Mouse (Mus musculus) spleen, postnatal 10 days (tissue): ENCODE measurements around the gene Chst12.
A peak's percentile ranks its signal among the peaks of the same experiment; 100 is the strongest.

Experiments used
- DNase-seq, 2 experiments: peaks; one replicate each; pipeline ENCODE4 v3.0.0; 2021 to 2022; ENCODE audit warnings: low spot score in 2 of 2

The Chst12 gene

DNA sequence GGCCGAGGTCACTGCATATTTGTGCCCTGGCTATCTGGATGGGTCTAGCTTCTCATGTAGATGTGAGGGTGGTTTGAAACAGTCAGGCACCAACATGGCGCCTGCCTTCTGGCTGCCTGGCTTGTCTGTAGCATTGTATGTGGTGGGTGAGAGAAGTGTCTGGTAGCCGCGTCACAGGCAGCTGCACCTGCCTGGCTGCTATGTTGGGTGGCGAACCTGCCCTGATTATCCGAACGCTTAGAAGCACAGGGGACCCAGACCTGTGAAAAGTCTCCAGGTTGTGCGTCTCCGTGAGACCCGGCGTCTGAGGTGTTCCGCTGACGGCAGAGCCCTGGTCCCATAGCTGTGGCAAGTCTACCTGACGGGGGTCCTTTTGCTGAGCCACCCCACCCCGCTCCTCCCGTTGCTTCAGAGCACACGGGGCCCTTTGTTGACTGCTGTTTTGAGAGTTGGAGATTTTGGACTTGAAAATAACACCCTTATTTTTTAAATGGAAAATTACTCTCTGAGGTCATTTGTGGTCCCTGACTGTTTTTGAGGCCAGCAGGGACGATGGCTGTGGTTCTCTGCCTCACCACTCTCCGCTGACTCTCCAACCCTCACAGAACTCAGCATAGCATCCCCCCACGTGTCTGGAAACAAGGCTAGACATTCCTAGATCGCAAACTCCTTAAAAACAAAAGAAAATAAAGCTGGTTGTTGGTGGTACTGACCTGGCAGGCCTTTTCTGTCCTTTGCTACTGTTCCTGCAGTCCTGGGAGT lies 12.0 kb downstream of the Chst12 start:
- no peak for DNase-seq

DNA sequence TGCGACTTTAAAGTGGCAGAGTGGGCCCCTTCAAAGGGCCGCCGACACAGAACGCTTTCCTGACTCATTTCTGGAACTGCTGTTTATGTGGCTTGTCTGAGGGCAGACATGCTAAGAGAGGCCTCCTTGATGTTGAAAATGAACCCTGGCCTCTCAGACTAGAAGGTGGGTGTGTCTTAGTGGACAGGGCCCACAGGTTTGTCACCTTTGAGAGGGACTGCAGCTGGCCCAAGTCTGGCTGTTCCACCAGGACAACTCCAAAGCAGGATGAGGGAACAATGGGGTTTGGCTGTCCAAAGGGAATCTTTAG lies 12.5 kb downstream of the Chst12 start:
- no peak for DNase-seq

DNA sequence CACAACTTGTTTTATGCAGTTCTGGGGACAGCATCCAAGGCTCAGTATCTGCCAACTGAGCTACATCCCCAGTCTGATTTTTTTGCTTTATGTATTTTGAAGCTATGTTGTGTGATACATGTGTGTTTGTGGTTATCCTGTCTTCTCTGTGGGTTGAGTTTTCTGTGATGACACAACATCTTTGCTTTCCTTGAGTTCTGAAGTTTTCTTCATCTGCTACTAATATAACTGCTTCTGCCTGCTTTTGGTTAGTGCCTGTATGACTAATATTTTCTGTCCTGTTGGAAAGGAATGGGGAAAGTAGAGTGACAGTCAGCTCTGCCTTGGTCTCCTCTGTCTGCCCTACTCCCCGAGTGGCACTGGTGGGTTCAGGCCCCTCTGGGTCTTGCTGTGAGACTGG lies 15.8 kb downstream of the Chst12 start:
- no peak for DNase-seq

DNA sequence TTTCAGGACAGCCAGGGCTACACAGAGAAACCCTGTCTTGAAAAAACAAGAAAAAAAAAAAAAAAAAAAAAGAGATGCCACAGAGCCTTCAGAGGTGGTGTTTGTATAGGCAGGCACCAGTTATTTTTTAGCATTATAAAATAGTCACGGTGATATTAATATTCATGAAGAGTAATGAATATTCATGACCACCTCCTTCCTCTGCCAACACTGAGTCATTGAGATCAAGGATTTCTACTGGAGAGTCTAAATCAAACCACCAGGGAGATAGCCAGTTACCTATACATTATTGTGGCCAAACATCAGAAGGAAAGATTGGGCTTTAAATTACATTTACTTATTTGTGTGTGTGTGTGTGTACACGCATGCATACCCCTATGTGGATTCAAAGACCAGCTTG lies 21.4 kb downstream of the Chst12 start:
- no peak for DNase-seq

DNA sequence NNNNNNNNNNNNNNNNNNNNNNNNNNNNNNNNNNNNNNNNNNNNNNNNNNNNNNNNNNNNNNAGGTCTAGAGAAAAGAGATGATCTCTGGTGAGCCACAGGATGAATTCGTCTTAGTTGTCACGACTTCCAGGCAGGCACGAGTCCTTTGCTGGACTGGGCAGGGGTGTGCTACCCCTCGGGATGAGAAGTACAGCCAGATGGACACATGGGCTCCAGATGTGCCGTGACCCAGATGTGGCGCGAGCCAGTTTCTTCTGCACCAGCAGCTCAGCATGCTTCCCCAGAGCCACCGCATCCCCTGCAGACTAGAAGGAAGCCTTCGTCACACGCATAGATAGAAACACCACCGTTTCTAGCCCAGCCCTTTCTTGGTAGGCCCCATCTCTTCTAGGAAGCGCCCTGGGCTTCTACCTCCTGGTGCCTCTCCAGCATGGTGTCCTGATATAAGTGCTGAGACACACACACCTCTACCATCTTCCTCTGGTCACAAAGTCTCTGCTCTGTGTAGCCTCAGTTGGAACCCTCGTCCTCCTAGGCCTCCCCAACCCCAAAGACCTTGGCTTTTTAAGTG lies 32.8 kb downstream of the Chst12 start:
- DNase-seq, result no peak

DNA sequence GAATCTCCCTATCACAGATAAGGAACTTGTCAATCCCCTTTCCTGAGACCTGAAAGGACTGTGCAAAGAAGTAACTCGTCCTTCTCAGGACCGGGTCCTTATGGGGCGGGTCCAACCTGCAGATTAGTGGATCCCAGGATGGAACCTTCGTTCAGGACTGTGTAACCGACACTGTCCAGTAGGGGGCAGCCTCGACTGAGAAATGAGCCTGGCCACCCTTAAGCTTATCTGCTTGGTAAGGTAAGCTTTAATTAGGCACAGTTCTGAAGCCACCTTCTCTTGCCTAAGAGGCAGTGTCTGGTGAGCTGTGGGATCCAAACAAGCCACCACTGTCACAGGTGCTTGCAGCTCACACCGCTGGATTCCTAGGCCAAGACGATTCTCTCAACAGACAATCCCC lies 34.8 kb downstream of the Chst12 start:
- DNase-seq, result peak; percentile 78 to 88

DNA sequence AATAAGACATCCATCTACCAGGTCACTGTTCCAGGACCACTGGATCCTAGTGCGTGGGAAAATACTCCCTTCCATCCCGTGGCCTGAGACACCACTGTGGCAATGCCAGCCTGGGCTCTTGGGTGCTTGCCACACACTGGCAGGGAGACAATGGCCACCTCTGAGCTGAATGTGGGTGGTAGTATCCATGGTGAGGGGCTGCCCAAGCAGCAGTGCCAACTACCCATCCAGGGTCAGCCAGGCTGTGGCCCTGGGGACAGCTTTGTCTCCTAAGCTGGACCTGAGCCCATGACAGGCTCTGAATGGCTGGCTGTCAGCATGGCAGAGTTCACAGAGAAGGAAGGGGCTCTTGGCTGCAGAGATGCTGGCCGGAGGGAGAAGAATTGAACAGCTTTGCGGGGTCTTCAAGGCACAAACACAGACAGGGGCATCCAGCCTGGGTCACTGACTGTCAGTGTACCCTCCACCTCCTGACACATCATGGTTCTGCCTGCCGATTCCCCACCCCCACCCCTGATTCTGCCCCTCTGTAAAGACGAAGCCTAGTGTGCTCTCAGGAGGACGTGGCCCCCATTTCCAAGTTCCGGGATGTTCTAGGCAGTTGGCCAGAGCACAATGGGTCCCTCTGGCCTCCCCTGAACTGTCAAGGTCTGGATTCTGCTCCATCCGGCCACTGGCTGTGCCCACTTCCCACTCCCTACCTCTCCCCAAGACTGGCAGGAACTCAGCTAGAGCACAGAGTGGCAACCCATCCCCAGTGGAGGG lies 37.6 kb downstream of the Chst12 start:
- no peak for DNase-seq

DNA sequence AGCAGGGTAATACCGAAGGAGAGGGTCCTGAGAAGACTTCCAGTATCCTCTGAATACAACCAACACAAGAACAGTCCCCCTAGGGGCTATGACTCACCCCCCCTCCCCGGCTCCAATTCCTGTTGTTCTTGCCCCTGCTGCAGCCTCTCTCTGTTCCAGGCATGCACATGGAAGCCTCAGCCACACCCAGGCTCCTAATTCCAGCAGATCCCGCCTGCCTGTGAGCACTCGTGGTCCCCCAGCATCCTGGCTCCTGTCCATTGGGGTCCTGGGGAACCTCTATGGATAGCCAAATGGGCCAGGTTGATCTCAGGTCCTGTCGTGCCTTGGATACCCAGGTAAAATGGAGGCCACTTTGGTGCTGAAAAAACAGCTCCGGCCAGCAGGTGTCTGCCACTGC lies 40.3 kb downstream of the Chst12 start:
- no peak for DNase-seq

DNA sequence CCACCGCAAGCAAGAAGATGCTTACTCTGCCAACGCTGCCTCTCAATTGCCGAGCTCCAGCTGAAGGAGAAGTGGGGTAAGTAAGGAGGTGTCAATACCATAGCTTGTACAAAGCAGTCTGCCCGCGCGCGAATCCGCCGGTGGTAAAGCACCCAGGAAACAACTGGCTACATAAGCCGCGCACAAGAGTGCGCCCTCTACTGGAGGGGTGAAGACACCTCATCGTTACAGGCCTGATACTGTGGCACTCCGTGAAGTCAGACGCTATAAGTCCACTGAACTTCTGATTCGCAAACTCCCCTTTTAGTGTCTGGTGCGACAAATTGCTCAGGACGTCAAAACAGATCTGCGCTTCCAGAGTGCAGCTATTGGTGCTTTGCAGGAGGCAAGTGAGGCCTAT lies 41.0 kb downstream of the Chst12 start:
- DNase-seq, result no peak

DNA sequence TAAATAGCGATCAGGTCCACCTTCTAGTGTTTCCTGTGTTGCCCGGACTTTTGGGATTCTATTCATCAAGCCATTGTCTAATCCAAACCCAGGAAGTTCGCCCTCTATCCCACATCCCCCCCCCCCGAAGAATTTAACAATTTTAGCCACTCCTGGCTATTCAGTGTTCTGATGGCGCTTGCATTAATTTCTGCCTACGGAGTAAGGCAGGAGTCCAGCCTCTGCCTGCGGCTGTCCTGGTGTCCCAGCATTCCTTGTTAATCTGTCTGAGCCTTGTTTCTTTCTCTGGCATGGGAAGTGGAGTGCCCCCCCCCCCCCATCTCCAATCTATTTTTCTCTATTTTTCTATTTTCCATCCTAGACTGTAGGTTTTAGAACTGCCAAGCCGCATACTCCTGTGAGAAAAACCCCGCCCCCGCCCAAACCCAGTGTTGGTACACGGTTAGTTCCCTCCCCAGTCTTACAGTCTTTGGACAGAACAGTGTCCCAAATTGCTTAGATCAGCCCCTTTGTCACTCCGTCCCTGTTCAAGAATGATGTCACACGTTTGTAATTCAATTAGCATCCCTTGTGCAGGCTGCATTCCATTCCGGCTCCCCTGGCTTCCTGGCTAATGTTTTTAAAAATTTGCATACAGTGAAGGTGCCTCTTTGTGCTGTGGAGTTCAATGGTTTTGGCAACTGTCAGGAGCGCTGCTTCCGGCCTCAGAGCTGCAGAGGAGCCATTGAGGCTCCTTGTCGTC lies 44.1 kb downstream of the Chst12 start:
- no peak for DNase-seq

DNA sequence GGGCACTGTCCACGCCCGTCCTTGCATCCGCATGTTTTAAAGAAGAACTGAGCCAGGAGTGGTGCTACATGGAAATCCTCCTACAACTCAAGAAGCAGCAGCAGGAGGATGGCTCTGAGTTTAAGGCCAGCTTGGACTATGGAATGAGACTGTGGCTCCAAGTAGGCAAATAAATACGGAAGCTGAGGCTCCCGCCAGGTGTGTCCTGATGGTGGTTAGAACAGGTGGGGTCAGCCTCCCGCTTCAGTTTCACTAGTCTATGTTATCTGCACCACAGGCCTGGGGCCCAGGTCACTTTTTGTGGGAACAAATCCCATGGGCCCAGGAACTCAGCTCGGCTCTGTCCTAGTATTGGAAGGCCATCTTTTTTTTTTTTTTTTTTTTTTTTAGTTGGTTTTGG lies 48.4 kb downstream of the Chst12 start:
- DNase-seq, result no peak

DNA sequence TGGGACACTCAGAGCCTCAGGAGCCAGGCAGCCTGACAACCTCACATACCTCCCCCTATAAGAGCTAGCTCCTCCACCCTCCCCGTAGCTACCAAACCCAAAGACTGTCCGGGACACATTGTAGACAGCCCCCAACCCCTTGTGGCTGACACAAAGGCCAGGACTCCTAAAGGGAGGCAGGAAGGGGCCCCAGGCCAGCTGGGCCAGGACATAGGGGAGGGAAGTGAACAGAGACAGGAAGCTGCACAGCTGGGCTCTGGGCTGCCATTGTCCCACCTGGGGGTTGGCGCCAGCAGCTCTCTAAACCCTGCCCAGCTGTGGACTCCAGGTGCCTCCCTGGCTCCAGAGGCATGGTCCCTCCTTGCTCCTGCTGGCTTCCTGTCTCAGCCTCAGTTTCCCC lies 51.5 kb downstream of the Chst12 start:
- DNase-seq, result no peak

DNA sequence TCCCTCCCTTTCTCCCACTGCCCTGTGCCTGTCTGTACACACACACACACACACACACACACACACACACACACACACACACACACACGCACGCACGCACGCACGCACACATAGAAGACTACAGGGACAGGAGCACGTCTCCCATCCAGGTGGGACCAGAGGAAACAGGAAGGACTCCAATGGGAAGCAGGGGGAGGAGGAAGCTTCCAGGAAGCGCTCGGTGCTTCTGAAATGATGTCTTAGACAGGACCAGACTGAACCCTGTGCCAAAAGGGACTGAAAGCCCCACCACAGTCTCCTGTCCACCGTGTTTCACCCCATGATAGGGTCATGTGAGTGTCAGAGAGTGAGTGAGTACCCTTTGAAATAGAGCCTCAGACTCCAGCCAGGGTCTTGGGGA lies 57.3 kb downstream of the Chst12 start:
- no peak for DNase-seq

DNA sequence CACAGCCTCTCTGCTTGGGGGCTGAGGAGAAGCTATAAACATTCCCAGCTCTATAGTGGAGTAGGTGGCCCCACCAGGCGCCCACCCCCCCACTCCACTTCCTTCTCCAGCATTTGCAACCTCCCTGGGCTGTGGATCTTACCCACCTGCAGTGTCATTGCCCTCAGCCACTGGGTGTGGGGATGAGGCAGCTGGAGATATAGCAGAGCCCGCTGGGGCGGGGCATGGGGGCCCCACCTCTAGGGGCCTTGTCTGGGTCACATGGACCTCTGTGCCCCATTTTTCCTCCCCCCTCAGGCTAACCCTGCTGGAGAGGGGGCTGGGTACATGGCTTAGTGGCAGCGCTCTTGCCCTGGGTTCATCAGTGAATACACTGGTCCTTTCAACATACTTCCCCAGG lies 59.5 kb downstream of the Chst12 start, which contains the start of gene Grifin:
Gene Grifin (minus strand): TSS at position 176 of the 400 bp plus-strand sequence.
- DNase-seq, result no peak

DNA sequence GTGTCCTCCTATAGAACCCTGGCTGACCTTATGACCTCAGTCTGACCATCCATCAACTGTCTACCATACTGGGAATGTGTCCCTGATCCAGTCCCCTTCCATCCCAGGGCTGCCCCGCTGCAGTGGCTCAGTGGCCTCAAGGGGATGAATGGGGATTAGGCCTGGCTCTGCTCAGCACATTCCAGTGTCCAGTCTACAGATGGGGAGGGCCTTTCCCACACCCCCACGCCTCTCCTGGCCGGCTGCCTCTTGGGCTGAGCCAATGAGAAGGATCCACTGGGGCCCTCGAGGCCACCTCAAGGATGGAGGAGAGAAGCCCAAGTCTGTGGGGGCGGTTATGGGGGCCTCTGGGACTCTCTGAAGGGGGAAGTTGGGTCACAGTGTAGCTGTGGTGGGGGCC lies 60.1 kb downstream of the Chst12 start:
- DNase-seq, result no peak

DNA sequence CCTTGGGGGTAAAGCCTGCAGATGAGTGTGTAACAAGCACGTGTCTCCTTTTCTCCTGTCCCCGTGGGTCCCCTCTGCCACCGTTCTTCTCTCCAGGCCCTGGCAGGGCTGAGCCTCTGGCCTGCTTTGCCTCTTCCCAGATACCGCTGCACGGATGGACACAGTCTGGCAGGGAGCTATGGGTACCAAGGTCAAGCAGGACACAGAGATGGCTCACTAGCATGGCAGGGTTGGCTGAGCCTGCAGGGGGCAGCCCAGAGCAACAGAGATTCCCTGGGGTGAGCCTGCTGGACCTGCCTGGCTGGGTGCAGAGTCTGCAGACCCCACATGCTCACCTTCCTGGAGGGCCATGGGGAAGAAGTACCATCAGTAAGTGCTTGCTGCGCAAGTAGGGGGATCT lies 60.5 kb downstream of the Chst12 start:
- peak; percentile 57 to 75 for DNase-seq

DNA sequence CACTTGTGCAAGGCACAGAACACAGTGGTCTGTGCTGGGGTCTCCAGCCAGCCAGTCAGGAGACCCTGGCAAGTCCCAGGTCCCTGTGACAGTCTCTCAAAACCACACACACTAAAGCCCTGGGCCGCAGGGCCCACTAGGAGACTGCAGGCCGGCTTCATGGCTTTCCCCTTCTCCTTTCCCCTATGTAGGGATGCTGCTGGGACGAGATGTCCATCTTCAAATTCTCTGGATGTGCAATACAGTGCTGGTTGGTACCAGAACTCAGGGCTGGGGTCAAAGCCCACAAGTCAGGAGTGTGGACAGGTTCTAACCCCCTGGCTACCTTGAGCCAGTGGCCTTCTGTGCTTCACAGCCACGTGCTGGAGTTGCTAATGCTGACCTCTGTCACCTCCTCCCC lies 60.9 kb downstream of the Chst12 start:
- no peak for DNase-seq

DNA sequence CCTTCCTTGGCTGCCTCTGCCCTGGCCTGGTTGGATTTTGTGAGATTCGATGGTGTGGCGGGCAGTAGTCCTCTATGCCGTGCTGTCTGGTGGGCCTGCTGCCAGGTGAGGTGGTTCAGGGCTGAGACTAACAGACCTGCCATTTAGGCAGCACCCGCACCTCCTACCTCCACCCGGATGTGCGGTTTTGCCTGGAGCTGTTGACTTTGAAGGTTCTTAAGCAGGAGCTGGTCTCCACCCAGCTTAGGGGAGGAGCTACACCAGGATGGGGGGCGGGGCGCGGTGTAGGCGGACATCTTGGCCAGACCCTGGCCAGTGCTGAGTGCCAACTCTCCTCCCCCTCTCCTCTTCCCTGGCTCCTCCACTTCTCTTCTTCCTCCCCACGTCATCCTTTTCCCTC lies 62.0 kb downstream of the Chst12 start:
- peak; percentile 65 to 91 for DNase-seq

DNA sequence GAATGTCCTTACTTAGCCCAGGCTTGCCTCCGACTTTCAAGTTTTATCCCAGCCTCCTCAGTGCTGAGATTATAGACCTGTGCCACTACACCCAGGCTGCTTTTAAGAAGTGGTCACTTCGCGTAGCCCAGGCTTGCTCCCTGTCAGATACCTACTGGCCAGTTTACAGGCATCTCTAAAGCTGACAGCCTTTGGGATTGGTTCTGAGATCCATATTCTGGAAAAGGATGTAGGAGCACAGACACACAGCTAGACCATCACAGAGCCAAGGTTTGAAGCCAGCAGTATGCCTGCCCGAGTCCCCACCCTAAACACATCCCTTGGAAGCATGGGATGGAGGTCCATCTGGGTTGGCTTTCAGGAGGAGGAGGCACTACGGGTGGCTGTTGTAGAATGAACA lies 62.4 kb downstream of the Chst12 start:
- no peak for DNase-seq

DNA sequence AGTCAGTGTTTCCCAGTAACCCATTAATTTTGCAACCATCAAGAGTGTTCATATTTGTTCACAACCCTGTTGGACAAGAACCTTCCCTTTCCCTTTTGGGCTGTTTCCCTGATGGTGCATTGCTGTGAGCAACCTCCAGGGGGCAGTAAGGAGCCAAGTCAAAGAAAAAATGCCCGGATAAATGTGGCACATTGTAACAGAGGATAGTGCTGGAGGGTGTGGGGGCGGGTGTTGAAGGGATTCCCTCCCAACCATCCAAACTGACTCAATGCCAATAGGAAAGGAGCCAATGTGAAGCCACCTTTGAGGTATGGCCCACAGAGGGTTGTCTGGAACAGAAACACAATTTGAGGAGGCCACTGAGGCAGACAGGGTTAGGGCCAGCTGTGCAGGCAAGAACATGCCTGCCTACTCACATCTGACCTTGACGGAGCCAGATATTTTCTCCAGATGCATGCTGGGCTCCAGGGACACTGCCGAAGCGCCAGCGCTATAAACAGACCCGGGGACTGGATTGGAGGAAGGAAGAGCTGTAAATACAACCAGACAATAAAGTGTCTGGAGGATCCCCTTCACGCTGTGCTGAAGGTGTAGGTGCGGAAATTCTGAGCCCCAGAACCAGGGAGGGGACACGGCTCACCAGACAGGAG lies 63.1 kb downstream of the Chst12 start:
- DNase-seq, result peak; percentile 66 to 80

DNA sequence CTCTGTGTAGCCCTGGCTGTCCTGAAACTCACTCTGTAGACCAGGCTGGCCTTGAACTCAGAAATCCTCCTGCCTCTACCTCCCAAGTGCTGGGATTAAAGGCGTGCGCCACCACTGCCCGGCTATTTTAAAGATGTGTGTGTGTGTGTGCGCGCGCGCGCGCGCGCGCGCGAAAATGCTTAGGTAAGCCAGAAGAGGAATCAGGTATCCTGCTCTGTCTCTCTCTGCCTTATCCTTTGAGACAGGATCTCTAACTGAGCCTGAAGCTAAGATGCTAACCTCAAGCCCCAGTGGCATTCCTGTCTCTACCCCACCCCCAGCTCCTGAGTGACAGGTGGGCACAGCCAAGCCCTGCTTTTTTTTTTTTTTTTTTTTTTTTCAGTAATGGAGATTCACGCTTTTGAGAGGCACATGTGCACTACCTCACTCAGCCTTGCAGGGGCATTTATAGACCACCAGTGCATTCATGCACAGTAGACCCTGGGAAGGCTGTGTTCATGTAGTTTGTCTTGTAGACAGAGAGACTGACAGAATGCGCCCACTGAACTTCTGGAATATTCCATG lies 63.8 kb downstream of the Chst12 start:
- DNase-seq, result no peak
